Mouse (Mus musculus) stomach, embryonic 15.5 days (tissue): Measurements from ENCODE around the gene Apba2. TPM values are rescaled to one million over a fixed set of nuclear protein-coding genes. Genes with fewer than 3 reads are reported as not detected.

ENCODE experiments used
- ATAC-seq: fragments of 200-750 bp; cut with Nextera tagmentation; 2 replicates; pipeline ENCODE4 v1.8.0; 2017; ENCODE audit warnings: low read depth, moderate number of reproducible peaks, moderate TSS enrichment; ENCODE audit not compliant: insufficient read depth, low FRiP score
- H3K27ac ChIP-seq: fragments of 300-500 bp; sonication (generic); 2 replicates; pipeline ENCODE4 v1.5.1; 2015; ENCODE audit warnings: mild to moderate bottlenecking, inconsistent platforms
- H3K27me3 ChIP-seq: fragments of 300-500 bp; sonication (generic); replicated peaks from 2 replicates; pipeline ENCODE4 v1.6.1; 2015; ENCODE audit warnings: inconsistent platforms
- H3K36me3 ChIP-seq: fragments of 300-500 bp; sonication (generic); 2 replicates; pipeline ENCODE4 v1.6.1; 2015; ENCODE audit warnings: inconsistent platforms
- H3K4me1 ChIP-seq: fragments of 300-500 bp; sonication (generic); 2 replicates; pipeline ENCODE4 v1.6.1; 2015; ENCODE audit warnings: inconsistent platforms
- H3K4me2 ChIP-seq: fragments of 300-500 bp; sonication (generic); 2 replicates; pipeline ENCODE4 v1.6.1; 2015; ENCODE audit warnings: mild to moderate bottlenecking, inconsistent platforms
- H3K4me3 ChIP-seq: fragments of 300-500 bp; sonication (generic); replicated peaks from 2 replicates; pipeline ENCODE4 v1.5.1; 2015; ENCODE audit warnings: inconsistent platforms
- H3K9ac ChIP-seq: fragments of 300-500 bp; sonication (generic); 2 replicates; pipeline ENCODE4 v1.6.1; 2015; ENCODE audit warnings: inconsistent platforms
- H3K9me3 ChIP-seq: fragments of 300-500 bp; sonication (generic); 2 replicates; pipeline ENCODE4 v1.6.1; 2016; ENCODE audit warnings: inconsistent platforms
- WGBS: fragments of 180-500 bp; shearing (Covaris S2); methylation state at CpG from one replicate; pipeline ENCODE4 v1.1.7; 2015; 5-methylcytosine and 5-hydroxymethylcytosine counted together
- polyA plus RNA-seq: library from polyadenylated mRNA; unstranded; fragments of >200 nt; fragmentation: Nextera tagmentation; extraction: Ambion mirVana; gene quantifications from 2 replicates; pipeline ENCODE4 v1.2.1, GENCODE M21; 2015

Apba2 gene
- polyA plus RNA-seq, 1 experiment from 2014 or later, result 6.1 TPM

GRCm38 (mm10) chr7:64609866-64610265, 108.4 kb downstream of the Apba2 start:
- no peaks in the 10 kb centered on the region for H3K36me3 ChIP-seq
- no peak overlapping the region for H3K9ac ChIP-seq
- H3K9me3 ChIP-seq, result no peaks in the 10 kb centered on the region
- H3K4me1 ChIP-seq, result no peaks in the 10 kb centered on the region
- no peak overlapping the region for H3K4me3 ChIP-seq
- no peak overlapping the region for H3K27ac ChIP-seq
- H3K4me2 ChIP-seq, result no peak overlapping the region
- H3K27me3 ChIP-seq, result no peaks in the 10 kb centered on the region
- 87% methylated on average over 3 of the region's 3 CpGs for WGBS
- no peak for ATAC-seq

GRCm38 (mm10) chr7:64610875-64611274, 109.4 kb downstream of the Apba2 start:
- no peak overlapping the region for H3K9ac ChIP-seq
- H3K4me1 ChIP-seq, result no peaks in the 10 kb centered on the region
- no peak overlapping the region for H3K4me2 ChIP-seq
- H3K27ac ChIP-seq, result no peak overlapping the region
- ATAC-seq, result no peak
- no peak overlapping the region for H3K4me3 ChIP-seq
- no peaks in the 10 kb centered on the region for H3K36me3 ChIP-seq
- H3K9me3 ChIP-seq, result no peaks in the 10 kb centered on the region
- no peaks in the 10 kb centered on the region for H3K27me3 ChIP-seq
- WGBS, result 69% methylated on average over 4 of the region's 4 CpGs

- no peak overlapping the region for H3K27ac ChIP-seq
- H3K4me2 ChIP-seq, result no peak overlapping the region
- H3K9ac ChIP-seq, result no peak overlapping the region
- ATAC-seq, result no peak
- no peaks in the 10 kb centered on the region for H3K4me1 ChIP-seq
- 83% methylated on average over 4 of the region's 4 CpGs for WGBS
- H3K4me3 ChIP-seq, result no peak overlapping the region
- no peaks in the 10 kb centered on the region for H3K27me3 ChIP-seq
- no peaks in the 10 kb centered on the region for H3K9me3 ChIP-seq
- H3K36me3 ChIP-seq, result no peaks in the 10 kb centered on the region
Observed at GRCm38 (mm10) chr7:64619261-64619660, 117.8 kb downstream of the Apba2 start.

- H3K4me1 ChIP-seq, result no peaks in the 10 kb centered on the region
- H3K4me3 ChIP-seq, result no peak overlapping the region
- ATAC-seq, result no peak; the same call in 1 of the 2 replicates
- H3K36me3 ChIP-seq, result no peaks in the 10 kb centered on the region
- no peaks in the 10 kb centered on the region for H3K27me3 ChIP-seq
- H3K9ac ChIP-seq, result no peak overlapping the region
- no peak overlapping the region for H3K27ac ChIP-seq
- H3K9me3 ChIP-seq, result no peaks in the 10 kb centered on the region
- H3K4me2 ChIP-seq, result no peak overlapping the region
- 48% methylated on average over 8 of the region's 8 CpGs for WGBS
Observed at GRCm38 (mm10) chr7:64626494-64626893, 125.0 kb downstream of the Apba2 start.

GRCm38 (mm10) chr7:64627972-64628655, 126.6 kb downstream of the Apba2 start:
- WGBS, result 67% methylated on average over 8 of the region's 8 CpGs
- Histone ChIP-seq H3K4me1 (no peaks in the 10 kb centered on the region), H3K4me3 (no peak overlapping the region), H3K27me3 (no peaks in the 10 kb centered on the region), H3K36me3 (no peaks in the 10 kb centered on the region), H3K4me2 (no peak overlapping the region), H3K27ac (no peak overlapping the region), H3K9ac (no peak overlapping the region), H3K9me3 (no peaks in the 10 kb centered on the region)
- ATAC-seq, result no peak

GRCm38 (mm10) chr7:64630697-64631096, 129.2 kb downstream of the Apba2 start:
- Histone ChIP-seq H3K36me3 (no peaks in the 10 kb centered on the region), H3K4me3 (no peak overlapping the region), H3K4me2 (no peak overlapping the region), H3K4me1 (no peaks in the 10 kb centered on the region), H3K27ac (no peak overlapping the region), H3K9me3 (no peaks in the 10 kb centered on the region), H3K9ac (no peak overlapping the region), H3K27me3 (no peaks in the 10 kb centered on the region)
- 88% methylated on average over 6 of the region's 6 CpGs for WGBS
- ATAC-seq, result no peak

GRCm38 (mm10) chr7:64631131-64631530, 129.6 kb downstream of the Apba2 start:
- no peak for ATAC-seq
- Histone ChIP-seq H3K4me3 (no peak overlapping the region), H3K9me3 (no peaks in the 10 kb centered on the region), H3K36me3 (no peaks in the 10 kb centered on the region), H3K27ac (no peak overlapping the region), H3K9ac (no peak overlapping the region), H3K4me2 (no peak overlapping the region), H3K27me3 (no peaks in the 10 kb centered on the region), H3K4me1 (no peaks in the 10 kb centered on the region)
- 87% methylated on average over 6 of the region's 6 CpGs for WGBS

- Histone ChIP-seq H3K9me3 (no peaks in the 10 kb centered on the region), H3K4me3 (no peak overlapping the region), H3K9ac (no peak overlapping the region), H3K27ac (no peak overlapping the region), H3K4me2 (no peak overlapping the region), H3K36me3 (no peaks in the 10 kb centered on the region), H3K4me1 (no peaks in the 10 kb centered on the region), H3K27me3 (no peaks in the 10 kb centered on the region)
- WGBS, result 65% methylated on average over 6 of the region's 6 CpGs
- no peak for ATAC-seq
Observed at GRCm38 (mm10) chr7:64631781-64632351, 130.4 kb downstream of the Apba2 start.

- H3K4me2 ChIP-seq, result no peak overlapping the region
- no peaks in the 10 kb centered on the region for H3K27me3 ChIP-seq
- peak; percentile 58; the same call in 1 of the 2 replicates for ATAC-seq
- no peak overlapping the region for H3K9ac ChIP-seq
- no peaks in the 10 kb centered on the region for H3K9me3 ChIP-seq
- no peaks in the 10 kb centered on the region for H3K4me1 ChIP-seq
- no peaks in the 10 kb centered on the region for H3K36me3 ChIP-seq
- H3K4me3 ChIP-seq, result no peak overlapping the region
- no peak overlapping the region for H3K27ac ChIP-seq
- WGBS, result 30% methylated on average over 4 of the region's 4 CpGs
Observed at GRCm38 (mm10) chr7:64633182-64633581, 131.7 kb downstream of the Apba2 start.

- Histone ChIP-seq H3K27ac (no peak overlapping the region), H3K36me3 (no peaks in the 10 kb centered on the region), H3K27me3 (no peaks in the 10 kb centered on the region), H3K4me2 (no peak overlapping the region), H3K4me3 (no peak overlapping the region), H3K9me3 (no peaks in the 10 kb centered on the region), H3K4me1 (no peaks in the 10 kb centered on the region), H3K9ac (no peak overlapping the region)
- 62% methylated on average over 5 of the region's 5 CpGs for WGBS
- ATAC-seq, result no peak
Observed at GRCm38 (mm10) chr7:64633916-64634315, 132.4 kb downstream of the Apba2 start.

GRCm38 (mm10) chr7:64634482-64634881, 133.0 kb downstream of the Apba2 start:
- H3K4me2 ChIP-seq, result no peak overlapping the region
- H3K27ac ChIP-seq, result no peak overlapping the region
- no peak overlapping the region for H3K9ac ChIP-seq
- no peaks in the 10 kb centered on the region for H3K4me1 ChIP-seq
- H3K36me3 ChIP-seq, result no peaks in the 10 kb centered on the region
- H3K9me3 ChIP-seq, result no peaks in the 10 kb centered on the region
- H3K27me3 ChIP-seq, result no peaks in the 10 kb centered on the region
- ATAC-seq, result no peak
- no peak overlapping the region for H3K4me3 ChIP-seq

GRCm38 (mm10) chr7:64638922-64639321, 137.4 kb downstream of the Apba2 start:
- H3K9me3 ChIP-seq, result no peaks in the 10 kb centered on the region
- ATAC-seq, result no peak

More at GRCm38 (mm10) chr7:64638922-64639321, 137.4 kb downstream of the Apba2 start:
- Histone ChIP-seq H3K9ac (no peak overlapping the region), H3K4me2 (no peak overlapping the region), H3K4me3 (no peak overlapping the region), H3K27me3 (no peaks in the 10 kb centered on the region), H3K4me1 (no peaks in the 10 kb centered on the region), H3K27ac (no peak overlapping the region), H3K36me3 (no peaks in the 10 kb centered on the region)
- 64% methylated on average over 4 of the region's 4 CpGs for WGBS
